Mouse (Mus musculus): ENCODE results near the gene Myocd. TPM values are rescaled to one million over a fixed set of nuclear protein-coding genes. Genes with fewer than 3 reads are reported as not detected.

Gene Myocd
- total and polyA plus RNA-seq, 2 experiments from 2014 or later, result 0.11 to 0.20 TPM

DNA sequence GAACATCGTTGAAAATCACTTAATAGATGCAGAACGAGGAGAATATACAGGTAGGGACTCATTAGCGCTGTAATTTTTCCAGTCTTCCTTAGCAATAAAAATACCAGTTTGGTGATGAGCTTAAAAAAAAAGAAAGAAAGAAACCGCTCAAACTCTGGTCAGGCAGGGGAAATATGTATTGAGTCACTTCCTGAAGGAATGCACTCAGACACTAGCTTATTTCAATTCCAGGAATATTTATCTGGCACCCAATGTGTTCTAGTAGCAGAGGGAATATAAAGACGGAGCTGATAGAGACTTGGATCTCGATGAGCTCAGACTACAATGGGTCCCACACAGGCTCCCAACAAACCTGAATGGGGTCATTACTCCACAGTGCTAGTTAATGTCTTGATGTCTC lies 5.7 kb upstream of the Myocd start:
- Histone ChIP-seq H3K4me1 (ENCODE audit: insufficient read depth, low read length) (0 out of 2 replicates have a peak, but pooled peaks cover 4% of the 10 kb centered on the region), H3K27ac (ENCODE audit: low read depth, low read length) (no peak overlapping the region), H3K9ac (replicated peaks; ENCODE audit: low read length, poor library complexity, severe bottlenecking) (no peak overlapping the region), H3K4me3 (ENCODE audit: low read depth, low read length) (no peak overlapping the region), H3K27me3 (ENCODE audit: insufficient read depth, low read length) (peaks cover 4% of the 10 kb centered on the region; the same call in 1 of the 2 replicates), H3K36me3 (ENCODE audit: insufficient read depth, low read length) (no peaks in the 10 kb centered on the region), H3K4me2 (ENCODE audit: low read depth, low read length, poor library complexity, severe bottlenecking) (no peak overlapping the region), H3K9me3 (ENCODE audit: low read length) (no peaks in the 10 kb centered on the region)
- ATAC-seq (ENCODE audit: low FRiP score), result no peak
- no peak for TF ChIP-seq CTCF (IDR thresholded peaks at IDR 0.05)
- no peak for DNase-seq (ENCODE audit: low spot score)
- WGBS, result 95% methylated on average over 6 of the region's 6 CpGs

DNA sequence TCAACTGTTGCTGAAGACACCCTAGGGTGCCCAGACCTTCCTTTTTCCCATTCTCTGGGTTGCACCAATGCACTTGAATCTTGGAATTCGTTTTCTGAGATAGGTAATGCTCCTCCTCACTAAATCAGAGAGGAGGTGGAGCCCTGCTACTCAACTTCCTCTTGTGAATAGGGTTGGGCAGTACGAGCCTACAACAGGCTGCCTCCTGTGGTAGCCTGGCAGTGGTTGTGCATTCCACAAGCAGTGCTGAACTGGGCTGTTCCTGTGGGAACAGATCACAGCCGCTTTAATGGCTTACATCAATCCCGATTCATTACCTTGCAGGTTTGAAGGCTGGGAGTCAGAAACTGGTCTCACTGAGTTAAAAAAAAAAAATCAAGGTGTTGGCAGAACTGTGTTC lies 1.2 kb upstream of the Myocd start:
- no peak overlapping the region for H3K4me3 ChIP-seq (ENCODE audit: low read depth, low read length)
- no peaks in the 10 kb centered on the region for H3K36me3 ChIP-seq (ENCODE audit: insufficient read depth, low read length)
- no peak overlapping the region for H3K9ac ChIP-seq (replicated peaks; ENCODE audit: low read length, poor library complexity, severe bottlenecking)
- no peak overlapping the region for H3K4me2 ChIP-seq (ENCODE audit: low read depth, low read length, poor library complexity, severe bottlenecking)
- peak; percentile 22 for TF ChIP-seq CTCF (IDR thresholded peaks at IDR 0.05)
- H3K9me3 ChIP-seq (ENCODE audit: low read length), result no peaks in the 10 kb centered on the region
- 0 out of 2 replicates have a peak, but pooled peaks cover 6% of the 10 kb centered on the region for H3K4me1 ChIP-seq (ENCODE audit: insufficient read depth, low read length)
- peaks cover 8% of the 10 kb centered on the region for H3K27me3 ChIP-seq (ENCODE audit: insufficient read depth, low read length)
- DNase-seq (ENCODE audit: low spot score) (no peak), ATAC-seq (ENCODE audit: low FRiP score) (no peak)
- WGBS, result 23% methylated on average over 4 of the region's 4 CpGs
- H3K27ac ChIP-seq (ENCODE audit: low read depth, low read length), result no peak overlapping the region

DNA sequence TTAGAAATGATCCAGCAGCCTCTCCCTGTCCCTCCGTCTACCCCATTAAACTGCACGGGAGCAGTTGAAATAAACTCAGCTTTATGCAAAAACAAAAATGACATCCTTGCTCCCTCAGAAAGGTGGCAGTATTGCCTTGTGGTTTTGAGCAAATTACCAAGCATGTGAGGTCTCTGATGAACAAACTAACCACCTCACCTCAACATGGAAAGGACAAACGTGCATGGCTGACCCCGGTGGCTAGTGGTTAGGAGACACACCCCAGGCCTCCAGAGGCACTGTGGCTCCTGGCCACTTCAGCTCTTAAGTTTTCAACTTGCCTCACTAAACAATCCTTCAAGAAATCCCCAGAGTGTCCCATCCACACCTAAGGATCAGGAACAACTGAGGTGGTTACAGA lies 1.5 kb downstream of the Myocd start:
- Histone ChIP-seq H3K27ac (ENCODE audit: low read depth, low read length) (no peak overlapping the region), H3K4me1 (ENCODE audit: insufficient read depth, low read length) (0 out of 2 replicates have a peak, but pooled peaks cover 6% of the 10 kb centered on the region), H3K4me3 (ENCODE audit: low read depth, low read length) (no peak overlapping the region), H3K4me2 (ENCODE audit: low read depth, low read length, poor library complexity, severe bottlenecking) (no peak overlapping the region), H3K9me3 (ENCODE audit: low read length) (no peaks in the 10 kb centered on the region), H3K36me3 (ENCODE audit: insufficient read depth, low read length) (no peaks in the 10 kb centered on the region), H3K9ac (replicated peaks; ENCODE audit: low read length, poor library complexity, severe bottlenecking) (no peak overlapping the region), H3K27me3 (ENCODE audit: insufficient read depth, low read length) (peaks cover 8% of the 10 kb centered on the region)
- WGBS, result 51% methylated on average over 4 of the region's 4 CpGs
- peak; percentile 79 for TF ChIP-seq CTCF (IDR thresholded peaks at IDR 0.05)
- ATAC-seq (ENCODE audit: low FRiP score) (no peak), DNase-seq (ENCODE audit: low spot score) (peak; percentile 57)

DNA sequence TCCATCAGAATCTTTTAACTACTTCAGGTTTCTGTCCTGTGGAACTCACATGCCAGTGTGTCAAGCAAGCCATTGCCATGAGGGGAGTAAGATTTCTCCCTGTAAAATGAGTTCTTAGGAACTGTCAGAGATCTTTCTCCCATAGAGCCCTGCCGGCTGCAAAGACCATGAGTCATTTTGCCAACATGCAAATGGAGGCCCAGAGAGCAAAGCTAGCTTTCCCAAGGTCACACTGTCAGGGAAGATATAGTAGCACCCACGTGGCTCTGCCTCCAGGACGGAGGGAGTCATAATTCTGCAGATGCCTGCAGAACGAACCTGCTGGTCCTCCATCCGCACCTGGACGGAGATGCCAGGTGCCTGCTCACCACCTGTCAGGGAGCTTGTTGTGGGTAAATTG lies 6.3 kb downstream of the Myocd start:
- no peak overlapping the region for H3K4me2 ChIP-seq (ENCODE audit: low read depth, low read length, poor library complexity, severe bottlenecking)
- H3K9ac ChIP-seq (replicated peaks; ENCODE audit: low read length, poor library complexity, severe bottlenecking), result no peak overlapping the region
- H3K36me3 ChIP-seq (ENCODE audit: insufficient read depth, low read length), result no peaks in the 10 kb centered on the region
- no peaks in the 10 kb centered on the region for H3K4me1 ChIP-seq (ENCODE audit: insufficient read depth, low read length)
- DNase-seq (ENCODE audit: low spot score) (no peak), ATAC-seq (ENCODE audit: low FRiP score) (no peak)
- no peak for TF ChIP-seq CTCF (IDR thresholded peaks at IDR 0.05)
- H3K9me3 ChIP-seq (ENCODE audit: low read length), result no peaks in the 10 kb centered on the region
- H3K4me3 ChIP-seq (ENCODE audit: low read depth, low read length), result no peak overlapping the region
- H3K27ac ChIP-seq (ENCODE audit: low read depth, low read length), result no peak overlapping the region
- 76% methylated on average over 6 of the region's 6 CpGs for WGBS
- no peaks in the 10 kb centered on the region for H3K27me3 ChIP-seq (ENCODE audit: insufficient read depth, low read length)

DNA sequence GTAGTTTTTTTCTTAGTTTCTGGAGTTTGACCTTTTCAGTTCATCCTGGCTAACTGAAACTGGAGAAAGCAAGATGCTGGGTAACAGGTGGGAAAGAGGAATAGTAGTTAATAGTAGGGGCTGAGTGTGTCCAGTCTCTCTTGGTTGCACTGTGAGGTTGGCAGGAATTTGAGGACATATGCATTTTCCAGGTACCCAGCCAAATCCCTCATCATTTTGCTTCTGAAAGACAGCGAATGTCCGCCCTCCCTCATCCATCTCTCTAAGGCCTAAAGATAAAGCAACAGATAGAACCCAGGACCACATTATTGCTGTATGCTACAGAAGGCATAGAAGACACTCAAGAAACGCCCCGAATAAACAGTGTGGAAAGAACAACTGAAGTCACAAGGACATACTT lies 10.8 kb downstream of the Myocd start:
- WGBS, result 92% methylated on average over 4 of the region's 4 CpGs
- no peak for ATAC-seq (ENCODE audit: low FRiP score)

DNA sequence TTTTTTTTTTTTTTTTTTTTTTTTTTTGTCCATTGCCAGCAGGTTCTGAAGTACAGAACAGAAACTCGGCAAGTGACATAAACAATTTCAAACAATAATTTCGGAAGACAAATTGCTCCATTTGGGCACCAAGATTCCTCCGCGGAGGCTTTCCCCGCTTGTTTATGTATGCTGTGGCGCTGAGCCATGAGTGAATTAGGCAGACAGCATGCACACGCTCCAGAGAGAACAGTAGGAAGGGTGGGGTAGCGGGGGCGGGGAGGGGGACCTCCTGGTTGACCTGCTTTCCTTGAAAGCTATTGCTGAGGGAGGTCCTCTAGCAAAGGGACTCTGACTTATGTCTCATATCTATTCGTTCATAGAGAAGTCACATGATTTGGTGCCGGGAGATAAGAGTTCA lies 13.6 kb downstream of the Myocd start:
- Histone ChIP-seq H3K4me2 (ENCODE audit: low read depth, low read length, poor library complexity, severe bottlenecking) (no peak overlapping the region), H3K4me3 (ENCODE audit: low read depth, low read length) (no peak overlapping the region), H3K9me3 (ENCODE audit: low read length) (no peaks in the 10 kb centered on the region), H3K27ac (ENCODE audit: low read depth, low read length) (no peak overlapping the region), H3K9ac (replicated peaks; ENCODE audit: low read length, poor library complexity, severe bottlenecking) (no peak overlapping the region), H3K27me3 (ENCODE audit: insufficient read depth, low read length) (no peaks in the 10 kb centered on the region), H3K36me3 (ENCODE audit: insufficient read depth, low read length) (no peaks in the 10 kb centered on the region), H3K4me1 (ENCODE audit: insufficient read depth, low read length) (no peaks in the 10 kb centered on the region)
- peak; percentile 15 for DNase-seq (ENCODE audit: low spot score)
- WGBS, result 77% methylated on average over 11 of the region's 11 CpGs
- no peak for TF ChIP-seq CTCF (IDR thresholded peaks at IDR 0.05)
- no peak for ATAC-seq (ENCODE audit: low FRiP score)

More for the DNA sequence above, 10.8 kb downstream of the Myocd start:
- no peak for DNase-seq (ENCODE audit: low spot score)
- no peaks in the 10 kb centered on the region for H3K9me3 ChIP-seq (ENCODE audit: low read length)
- H3K27me3 ChIP-seq (ENCODE audit: insufficient read depth, low read length), result no peaks in the 10 kb centered on the region
- no peak for TF ChIP-seq CTCF (IDR thresholded peaks at IDR 0.05)
- no peak overlapping the region for H3K27ac ChIP-seq (ENCODE audit: low read depth, low read length)
- no peak overlapping the region for H3K4me3 ChIP-seq (ENCODE audit: low read depth, low read length)
- H3K9ac ChIP-seq (replicated peaks; ENCODE audit: low read length, poor library complexity, severe bottlenecking), result no peak overlapping the region
- H3K36me3 ChIP-seq (ENCODE audit: insufficient read depth, low read length), result no peaks in the 10 kb centered on the region
- H3K4me2 ChIP-seq (ENCODE audit: low read depth, low read length, poor library complexity, severe bottlenecking), result no peak overlapping the region
- no peaks in the 10 kb centered on the region for H3K4me1 ChIP-seq (ENCODE audit: insufficient read depth, low read length)

Measured in midbrain, postnatal 0 days (tissue).